Mouse (Mus musculus): ENCODE results near the gene Mllt3.

- TF ChIP-seq POLR2A (IDR thresholded peaks at IDR 0.05; ENCODE audit: borderline replicate concordance, control insufficient read depth, low read depth, low read length): no peak
- no peak for TF ChIP-seq CTCF (IDR thresholded peaks at IDR 0.05; ENCODE audit: control insufficient read depth, insufficient read depth, low read length)
These were observed 17.9 kb downstream of the Mllt3 start for GRCm38 (mm10) chr4:88015261-88015660.
